Mouse (Mus musculus): ENCODE measurements at regions not wholly inside any gene's neighbourhood (a gene's known extent, or its start where the extent isn't known, plus 50 kb on each side); places are given as distances from the start of the nearest gene placed in this dataset.

GRCm38 (mm10) chr15:97517188-97517587 lies 188.4 kb downstream of the Rpap3 start:
- TF ChIP-seq CTCF (IDR thresholded peaks at IDR 0.05 in 2 of 3, conservative IDR thresholded peaks at IDR 0.05 in 1 of 3; ENCODE audit: control insufficient read depth in 1 of 3, insufficient read depth in 1 of 3, low read depth in 2 of 3, low read length in 3 of 3, poor library complexity in 1 of 3, severe bottlenecking in 1 of 3) (no peak), EP300 (IDR thresholded peaks at IDR 0.05; ENCODE audit: low read depth in 1 of 2, low read length in 2 of 2) (no peak), MYC (IDR thresholded peaks at IDR 0.05; ENCODE audit: low read depth, low read length) (no peak)

Measured in MEL (cell line).